Mouse (Mus musculus) C2C12 (cell line): ENCODE measurements at regions not wholly inside any gene's neighbourhood (a gene's known extent, or its start where the extent isn't known, plus 50 kb on each side); places are given as distances from the start of the nearest gene placed in this dataset.

Experiments used
- H3K27me3 ChIP-seq: one replicate; pipeline ENCODE4 v1.6.1; 2011; ENCODE audit not compliant: control insufficient read depth, insufficient read depth, insufficient read length
- H3K36me3 ChIP-seq: one replicate; pipeline ENCODE4 v1.6.1; 2011; ENCODE audit not compliant: control insufficient read depth, insufficient read depth
- H3K4me3 ChIP-seq: one replicate; pipeline ENCODE4 v1.5.1; 2011; ENCODE audit warnings: mild to moderate bottlenecking, control low read depth; ENCODE audit not compliant: poor library complexity, insufficient read depth, severe bottlenecking
- H3K79me2 ChIP-seq: one replicate; pipeline ENCODE4 v1.6.1; 2011; ENCODE audit not compliant: control insufficient read depth, insufficient read depth
- H3K79me3 ChIP-seq: one replicate; pipeline ENCODE4 v1.6.1; 2011; ENCODE audit warnings: low read depth, control low read depth
- H3ac ChIP-seq: one replicate; pipeline ENCODE3; 2011; ENCODE audit warnings: low read depth; ENCODE audit not compliant: control insufficient read depth, insufficient read length
- CEBPB ChIP-seq: IDR thresholded peaks from one replicate; pipeline ENCODE4 v1.6.1; 2011; ENCODE audit warnings: low read depth, mild to moderate bottlenecking, control low read depth, moderate library complexity
- CTCF ChIP-seq: IDR thresholded peaks from one replicate; pipeline ENCODE4 v1.5.1; 2011; ENCODE audit not compliant: control insufficient read depth, insufficient read depth, insufficient read length
- FOSL1 ChIP-seq: IDR thresholded peaks from one replicate; pipeline ENCODE4 v1.8.0; 2011; ENCODE audit warnings: mild to moderate bottlenecking, low read length; ENCODE audit not compliant: poor library complexity, insufficient read depth, severe bottlenecking
- MAX ChIP-seq: IDR thresholded peaks from one replicate; pipeline ENCODE4 v1.6.1; 2011; ENCODE audit warnings: mild to moderate bottlenecking, control low read depth
- MYOD1 ChIP-seq: IDR thresholded peaks from one replicate; pipeline ENCODE4 v1.6.1; 2011; ENCODE audit warnings: low read depth; ENCODE audit not compliant: control insufficient read depth, insufficient read length
- MYOG ChIP-seq: IDR thresholded peaks from one replicate; pipeline ENCODE4 v1.6.1; 2011; ENCODE audit not compliant: control insufficient read depth, insufficient read length; ENCODE audit errors: extremely low read depth
- USF1 ChIP-seq: IDR thresholded peaks from one replicate; pipeline ENCODE4 v1.6.1; 2011; ENCODE audit warnings: low read depth, mild to moderate bottlenecking, control low read depth, moderate library complexity

- Histone ChIP-seq H3K79me3 (no peaks in the 10 kb centered on the region), H3K4me3 (no peak overlapping the region), H3K79me2 (no peaks in the 10 kb centered on the region), H3ac (no peak overlapping the region), H3K36me3 (no peaks in the 10 kb centered on the region), H3K27me3 (no peaks in the 10 kb centered on the region)
- TF ChIP-seq CTCF (no peak), USF1 (no peak), MYOG (no peak), FOSL1 (no peak), MYOD1 (no peak), CEBPB (no peak), MAX (no peak)
Observed at GRCm38 (mm10) chr4:127586822-127587221, 228.8 kb upstream of the Gjb5 start.

- Histone ChIP-seq H3K27me3 (no peaks in the 10 kb centered on the region), H3K79me2 (no peaks in the 10 kb centered on the region), H3K36me3 (no peaks in the 10 kb centered on the region), H3ac (no peak overlapping the region), H3K4me3 (no peak overlapping the region), H3K79me3 (no peaks in the 10 kb centered on the region)
- TF ChIP-seq USF1: no peak
- TF ChIP-seq CEBPB: no peak
- TF ChIP-seq CTCF: no peak
- TF ChIP-seq MAX: no peak
- no peak for TF ChIP-seq MYOD1
- TF ChIP-seq MYOG: no peak
- TF ChIP-seq FOSL1: no peak
Observed at GRCm38 (mm10) chr4:127576521-127576920, 218.5 kb upstream of the Gjb5 start.

- Histone ChIP-seq H3K79me2 (no peaks in the 10 kb centered on the region), H3ac (no peak overlapping the region), H3K4me3 (no peak overlapping the region), H3K36me3 (no peaks in the 10 kb centered on the region), H3K79me3 (no peaks in the 10 kb centered on the region), H3K27me3 (no peaks in the 10 kb centered on the region)
- no peak for TF ChIP-seq CEBPB
- no peak for TF ChIP-seq USF1
- TF ChIP-seq FOSL1: no peak
- TF ChIP-seq CTCF: no peak
- TF ChIP-seq MYOG: no peak
- no peak for TF ChIP-seq MAX
Observed at GRCm38 (mm10) chr4:127562602-127563001, 204.6 kb upstream of the Gjb5 start.

GRCm38 (mm10) chr4:127558572-127558971 lies 200.6 kb upstream of the Gjb5 start:
- H3K4me3 ChIP-seq: no peak overlapping the region
- H3K36me3 ChIP-seq: no peaks in the 10 kb centered on the region
- H3K79me2 ChIP-seq: no peaks in the 10 kb centered on the region
- no peak overlapping the region for H3ac ChIP-seq
- no peaks in the 10 kb centered on the region for H3K27me3 ChIP-seq
- H3K79me3 ChIP-seq: no peaks in the 10 kb centered on the region
- no peak for TF ChIP-seq USF1
- no peak for TF ChIP-seq MYOG
- TF ChIP-seq CEBPB: no peak
- TF ChIP-seq CTCF: no peak
- no peak for TF ChIP-seq MYOD1
- no peak for TF ChIP-seq MAX
- no peak for TF ChIP-seq FOSL1

- Histone ChIP-seq H3K4me3 (no peak overlapping the region), H3K27me3 (no peaks in the 10 kb centered on the region), H3K36me3 (no peaks in the 10 kb centered on the region), H3K79me2 (no peaks in the 10 kb centered on the region), H3K79me3 (no peaks in the 10 kb centered on the region), H3ac (no peak overlapping the region)
- TF ChIP-seq CTCF: no peak
- TF ChIP-seq MYOG: no peak
- TF ChIP-seq CEBPB: no peak
- no peak for TF ChIP-seq MAX
- no peak for TF ChIP-seq USF1
- TF ChIP-seq MYOD1: no peak
- no peak for TF ChIP-seq FOSL1
Observed at GRCm38 (mm10) chr4:127552456-127553225, 194.7 kb upstream of the Gjb5 start.

GRCm38 (mm10) chr4:127549581-127549980 lies 191.6 kb upstream of the Gjb5 start:
- H3K79me3 ChIP-seq: no peaks in the 10 kb centered on the region

More at GRCm38 (mm10) chr4:127549581-127549980, 191.6 kb upstream of the Gjb5 start:
- H3K27me3 ChIP-seq: no peaks in the 10 kb centered on the region
- H3ac ChIP-seq: no peak overlapping the region
- H3K79me2 ChIP-seq: no peaks in the 10 kb centered on the region
- TF ChIP-seq CTCF: no peak
- no peak for TF ChIP-seq MAX
- no peak for TF ChIP-seq MYOD1
- no peak for TF ChIP-seq FOSL1
- TF ChIP-seq USF1: no peak
- TF ChIP-seq CEBPB: no peak
- no peak for TF ChIP-seq MYOG
- no peaks in the 10 kb centered on the region for H3K36me3 ChIP-seq
- no peak overlapping the region for H3K4me3 ChIP-seq
